21 mouse cellular contexts compared by ENCODE assay signal in genomic region chr8:10565231-10566029, GRCm38 (mm10).
DNase-seq lines count a peak whose midpoint lies in the region; ATAC-seq and TF ChIP-seq lines count a peak whose summit lies in the region.
"Had no signal": no experiment of that assay in that cellular context is flagged by ENCODE, and none has a peak within 500 bp of the region (broad histone marks: within the 10 kb centered on the region; RNA-seq: fewer than 3 reads in every experiment).

No protein-coding gene starts in this region.

- peak; percentile 32 for DNase-seq in embryo, embryonic 10.5 days (ENCODE audit: low spot score)
- DNase-seq in embryo, embryonic 11 days: no peak
- DNase-seq in lung, embryonic 14.5 days: peak; percentile 13
- DNase-seq in lung, postnatal 4 days: no peak
- DNase-seq in ES-E14 (ENCODE audit: low read depth, low spot score): no peak
- DNase-seq in cerebellum, adult 2 months: no peak
- no peak for DNase-seq in gastrocnemius, postnatal 14 days
- DNase-seq: cerebellum, adult 9-11 months; heart, postnatal 14 days; kidney, adult 8-10 months; kidney, postnatal 14 days; lung, postnatal 10 days; right cerebral cortex, postnatal 4 days had no signal

- no peaks in the 10 kb centered on the region for H3K4me1 ChIP-seq in lung, embryonic 14.5 days (ENCODE audit: insufficient read depth)
- no peaks in the 10 kb centered on the region for H3K4me1 ChIP-seq in ES-E14 (ENCODE audit: control insufficient read depth in 2 of 2, insufficient read depth in 2 of 2, low read length in 2 of 2, poor library complexity in 1 of 2)
- H3K4me1 ChIP-seq in cerebellum, adult 2 months (ENCODE audit: control insufficient read depth, insufficient read depth, low read length): no peaks in the 10 kb centered on the region
- H3K4me1 ChIP-seq: limb, embryonic 15.5 days had no signal

- H3K36me3 ChIP-seq in lung, embryonic 14.5 days (ENCODE audit: insufficient read depth): no peaks in the 10 kb centered on the region
- H3K36me3 ChIP-seq in ES-E14 (ENCODE audit: control insufficient read depth, insufficient read depth, low read length, poor library complexity, severe bottlenecking): no peaks in the 10 kb centered on the region
- H3K36me3 ChIP-seq: limb, embryonic 15.5 days; midbrain, embryonic 12.5 days had no signal

- H3K27me3 ChIP-seq in lung, embryonic 14.5 days (ENCODE audit: insufficient read depth, low read length): no peaks in the 10 kb centered on the region
- no peaks in the 10 kb centered on the region for H3K27me3 ChIP-seq in cerebellum, adult 2 months (ENCODE audit: control insufficient read depth, insufficient read depth, low read length)
- H3K27me3 ChIP-seq: limb, embryonic 15.5 days; midbrain, embryonic 12.5 days had no signal

- no peak overlapping the region for H3K9ac ChIP-seq in lung, embryonic 14.5 days
- no peak overlapping the region for H3K9ac ChIP-seq in ES-E14 (ENCODE audit: insufficient read depth, low read depth, low read length, poor library complexity, severe bottlenecking)
- H3K9ac ChIP-seq: limb, embryonic 15.5 days; midbrain, embryonic 12.5 days had no signal

- H3K4me3 ChIP-seq in lung, embryonic 14.5 days (ENCODE audit: low read depth, low read length): no peak overlapping the region
- H3K4me3 ChIP-seq in ES-E14 (ENCODE audit: insufficient read depth in 1 of 2, low read depth in 1 of 2, low read length in 2 of 2, poor library complexity in 1 of 2, severe bottlenecking in 1 of 2): no peak overlapping the region
- no peak overlapping the region for H3K4me3 ChIP-seq in cerebellum, adult 2 months (replicated peaks; ENCODE audit: insufficient read depth, low read depth, low read length)
- H3K4me3 ChIP-seq: limb, embryonic 15.5 days; midbrain, embryonic 12.5 days; myocyte had no signal

- in situ Hi-C loops in ES-E14 (cut with MboI; ENCODE audit: low sequenced_read_pairs in 2 of 2, unreplicated experiment in 2 of 2): no loop called here

- TF ChIP-seq CTCF in lung, embryonic 14.5 days (IDR thresholded peaks at IDR 0.05; ENCODE audit: low read depth): no peak
- no peak for TF ChIP-seq CTCF in cerebellum, adult 2 months (IDR thresholded peaks at IDR 0.05; ENCODE audit: borderline replicate concordance, insufficient read depth, low read depth, low read length)

- H3K4me2 ChIP-seq in lung, embryonic 14.5 days: no peak overlapping the region
- H3K4me2 ChIP-seq: heart, embryonic 11.5 days; limb, embryonic 15.5 days; midbrain, embryonic 12.5 days had no signal

- no peak overlapping the region for H3K27ac ChIP-seq in lung, embryonic 14.5 days (ENCODE audit: low read depth)
- no peak overlapping the region for H3K27ac ChIP-seq in ES-E14 (ENCODE audit: insufficient read depth, low read depth, low read length, poor library complexity, severe bottlenecking)
- no peak overlapping the region for H3K27ac ChIP-seq in cerebellum, adult 2 months (ENCODE audit: insufficient read depth, low read length)
- H3K27ac ChIP-seq: hindbrain, postnatal 0 days; limb, embryonic 15.5 days; midbrain, embryonic 12.5 days; stomach, postnatal 0 days had no signal

- ATAC-seq in lung, embryonic 14.5 days (ENCODE audit: insufficient read depth): no peak
- peak; percentile 79 for ATAC-seq in hematopoietic stem cell, adult 5-6 weeks (replicated peaks in 1 of 2; ENCODE audit: insufficient read depth in 1 of 2, low FRiP score in 2 of 2, low TSS enrichment in 1 of 2, low read depth in 1 of 2, poor library complexity in 2 of 2, severe bottlenecking in 2 of 2)
- ATAC-seq: CD4-positive, CD25-positive, alpha-beta regulatory T cell, adult 4 months; hindbrain, postnatal 0 days had no signal

- H3K9me3 ChIP-seq in lung, embryonic 14.5 days (ENCODE audit: low read depth, low read length): no peaks in the 10 kb centered on the region
- H3K9me3 ChIP-seq in ES-E14 (ENCODE audit: control insufficient read depth, insufficient read depth, low read depth, low read length): no peaks in the 10 kb centered on the region
- H3K9me3 ChIP-seq: limb, embryonic 15.5 days; midbrain, embryonic 12.5 days had no signal

- 76% methylated on average over 11 of the region's 11 CpGs for WGBS in lung, embryonic 14.5 days
- 66% methylated on average over 11 of the region's 11 CpGs for whole genome bisulfite sequencing in cerebellum, adult 2 months

- intact Hi-C loops in gastrocnemius, postnatal 14 days (cut with DNase I; ENCODE audit: low total_unique reads): loop anchor here (5.0 kb wide), 1 partner anchor 622 kb away; no protein-coding TSS in a partner anchor

- no peak for TF ChIP-seq POLR2A in cerebellum, adult 2 months (IDR thresholded peaks at IDR 0.05; ENCODE audit: borderline replicate concordance, insufficient read depth, low read length)

TF ChIP-seq in ES-E14, 5 proteins besides CTCF, POLR2A, EP300 and RAD21:
- TF ChIP-seq ZC3H11A (IDR thresholded peaks at IDR 0.05; ENCODE audit: borderline replicate concordance, low read depth, low read length): no peak
- peak; percentile 75 for TF ChIP-seq ZNF384 (IDR thresholded peaks at IDR 0.05; ENCODE audit: low read depth, low read length)
TF ChIP-seq in ES-E14: peak in this region for 1.

Comparison
In these comparisons a context has a peak if more than half of its experiments do, and no peak if none do; other contexts are left out.
1. DNase-seq: peak in embryo, embryonic 10.5 days (single experiment) and lung, embryonic 14.5 days (single experiment); none in embryo, embryonic 11 days (single experiment), lung, postnatal 4 days (0 of 2), ES-E14 (single experiment), cerebellum, adult 2 months (0 of 2) and gastrocnemius, postnatal 14 days (single experiment).